Mouse (Mus musculus): Measurements from ENCODE around the gene Ifrd2. TPM values are rescaled to one million over a fixed set of nuclear protein-coding genes. Genes with fewer than 3 reads are reported as not detected.

The Ifrd2 gene
- polyA plus RNA-seq, 2 experiments, result 135 to 149 TPM

DNA sequence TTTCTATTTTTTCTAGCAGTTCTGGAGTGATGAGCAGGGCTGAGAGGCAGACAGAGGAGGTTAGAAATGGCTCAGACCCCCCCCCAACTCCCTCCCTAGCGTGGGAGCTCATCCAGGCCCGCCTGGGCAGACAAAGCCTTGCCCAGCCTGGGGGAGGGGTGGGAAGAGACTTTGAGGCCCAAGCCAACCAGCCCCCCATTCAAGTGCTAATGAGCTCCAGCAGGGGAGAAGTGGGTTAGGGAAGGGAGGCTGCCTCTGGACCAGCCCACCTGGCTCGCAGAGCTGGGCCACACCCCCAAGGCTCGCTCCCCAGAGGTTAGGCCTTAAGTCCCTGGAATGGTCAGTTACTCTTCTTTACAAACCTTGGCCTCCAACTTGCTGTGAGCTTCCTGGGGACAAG, 43.1 kb downstream of the Ifrd2 start:
- TF ChIP-seq EP300 (IDR thresholded peaks at IDR 0.05; ENCODE audit: low read depth), result no peak
- no peak for TF ChIP-seq CTCF (IDR thresholded peaks at IDR 0.05; ENCODE audit: low read depth)
- Histone ChIP-seq H3K27ac (no peak overlapping the region), H3K27me3 (ENCODE audit: control insufficient read depth, insufficient read depth, low read length) (no peaks in the 10 kb centered on the region), H3K9me3 (ENCODE audit: control insufficient read depth, low read length) (no peaks in the 10 kb centered on the region), H3K4me2 (ENCODE audit: low read depth) (no peak overlapping the region; the same call in 1 of the 2 replicates), H3K4me3 (ENCODE audit: insufficient read depth in 1 of 2, low read depth in 2 of 2, low read length in 2 of 2) (no peak overlapping the region), H3K4me1 (replicated peaks; ENCODE audit: control insufficient read depth in 2 of 2, insufficient read depth in 2 of 2, low read length in 1 of 2) (peaks cover 41 to 42% of the 10 kb centered on the region in 2 experiments), H3K9ac (replicated peaks) (no peak overlapping the region), H3K36me3 (replicated peaks; ENCODE audit: control insufficient read depth, insufficient read depth, low read depth) (0 out of 2 replicates have a peak, but pooled peaks cover 3% of the 10 kb centered on the region)
- no peak for ATAC-seq (ENCODE audit: insufficient read depth)
- 50% methylated on average over 4 of the region's 4 CpGs for WGBS (ENCODE audit: insufficient replicate concordance)
- DNase-seq (ENCODE audit: low read depth in 3 of 3, low spot score in 3 of 3), result no peak

DNA sequence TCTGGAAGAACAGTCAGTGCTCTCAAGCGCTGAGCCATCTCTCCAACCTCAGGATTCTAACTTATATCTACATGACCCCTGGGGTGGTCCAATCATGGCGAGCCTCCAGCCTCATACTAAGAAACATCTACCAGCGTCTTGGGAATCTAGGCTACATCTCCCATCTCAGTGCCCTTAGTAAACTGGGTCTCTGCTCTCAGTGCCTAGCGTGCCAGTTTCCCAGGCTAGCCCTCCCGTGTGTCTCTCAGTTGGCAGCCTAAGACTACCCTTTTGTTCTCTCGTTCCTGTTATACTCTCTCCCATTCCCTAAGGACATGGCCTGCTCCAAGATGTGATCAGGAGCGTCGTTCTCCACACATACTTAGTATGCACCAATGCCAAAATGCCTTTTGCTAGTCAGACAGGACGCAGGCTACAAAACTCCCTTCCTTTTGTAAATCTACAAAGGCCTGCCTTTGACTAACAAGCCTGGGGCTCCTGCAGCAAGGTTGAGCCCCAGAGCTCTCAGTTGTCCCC, 43.9 kb downstream of the Ifrd2 start:
- ATAC-seq (ENCODE audit: insufficient read depth) (no peak), DNase-seq (ENCODE audit: low read depth in 3 of 3, low spot score in 3 of 3) (no peak)
- 0 out of 2 replicates have a peak, but pooled peaks cover 2% of the 10 kb centered on the region for H3K36me3 ChIP-seq (replicated peaks; ENCODE audit: control insufficient read depth, insufficient read depth, low read depth)
- no peak overlapping the region; the same call in 1 of the 2 replicates for H3K4me2 ChIP-seq (ENCODE audit: low read depth)
- H3K9ac ChIP-seq (replicated peaks), result no peak overlapping the region
- peaks cover 42 to 44% of the 10 kb centered on the region in 2 experiments for H3K4me1 ChIP-seq (replicated peaks; ENCODE audit: control insufficient read depth in 2 of 2, insufficient read depth in 2 of 2, low read length in 1 of 2)
- no peak for TF ChIP-seq CTCF (IDR thresholded peaks at IDR 0.05; ENCODE audit: low read depth)
- TF ChIP-seq EP300 (IDR thresholded peaks at IDR 0.05; ENCODE audit: low read depth), result no peak
- WGBS (ENCODE audit: insufficient replicate concordance), result 85% methylated on average over 9 of the region's 9 CpGs
- H3K27me3 ChIP-seq (ENCODE audit: control insufficient read depth, insufficient read depth, low read length), result no peaks in the 10 kb centered on the region
- H3K4me3 ChIP-seq (ENCODE audit: insufficient read depth in 1 of 2, low read depth in 2 of 2, low read length in 2 of 2), result no peak overlapping the region
- H3K9me3 ChIP-seq (ENCODE audit: control insufficient read depth, low read length), result no peaks in the 10 kb centered on the region
- peak overlapping the region; percentile 29; the same call in 1 of the 2 replicates for H3K27ac ChIP-seq

DNA sequence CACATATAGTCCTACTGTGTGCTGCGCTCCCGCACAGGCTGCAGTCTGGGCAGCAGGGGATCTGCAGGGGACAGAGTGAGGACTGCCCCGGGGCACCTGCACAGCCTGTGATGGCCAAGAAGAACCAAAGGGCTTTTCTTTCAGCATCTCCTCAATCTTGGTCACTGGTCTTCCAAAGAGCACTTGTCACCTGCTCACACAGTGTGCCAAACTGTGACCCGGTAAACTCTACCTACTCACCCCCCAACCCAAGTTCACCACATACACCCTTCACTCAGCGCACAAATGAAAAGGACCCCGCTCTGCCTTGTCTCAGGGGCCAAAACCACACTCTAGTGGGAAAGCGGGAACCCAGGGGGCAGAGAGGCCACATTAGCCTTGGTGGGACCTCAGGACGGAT, 44.4 kb downstream of the Ifrd2 start:
- DNase-seq (ENCODE audit: low read depth in 3 of 3, low spot score in 3 of 3) (no peak), ATAC-seq (ENCODE audit: insufficient read depth) (no peak)
- peak overlapping the region; percentile 96 for H3K4me2 ChIP-seq (ENCODE audit: low read depth)
- H3K27ac ChIP-seq, result peak overlapping the region; percentile 29
- H3K4me1 ChIP-seq (replicated peaks; ENCODE audit: control insufficient read depth in 2 of 2, insufficient read depth in 2 of 2, low read length in 1 of 2), result peaks cover 37 to 39% of the 10 kb centered on the region in 2 experiments
- 0 out of 2 replicates have a peak, but pooled peaks cover 2% of the 10 kb centered on the region for H3K36me3 ChIP-seq (replicated peaks; ENCODE audit: control insufficient read depth, insufficient read depth, low read depth)
- H3K9me3 ChIP-seq (ENCODE audit: control insufficient read depth, low read length), result no peaks in the 10 kb centered on the region
- H3K27me3 ChIP-seq (ENCODE audit: control insufficient read depth, insufficient read depth, low read length), result no peaks in the 10 kb centered on the region
- no peak overlapping the region for H3K4me3 ChIP-seq (ENCODE audit: insufficient read depth in 1 of 2, low read depth in 2 of 2, low read length in 2 of 2)
- WGBS (ENCODE audit: insufficient replicate concordance), result 88% methylated on average over 8 of the region's 8 CpGs
- TF ChIP-seq EP300 (IDR thresholded peaks at IDR 0.05; ENCODE audit: low read depth), result no peak
- no peak for TF ChIP-seq CTCF (IDR thresholded peaks at IDR 0.05; ENCODE audit: low read depth)
- no peak overlapping the region for H3K9ac ChIP-seq (replicated peaks)

DNA sequence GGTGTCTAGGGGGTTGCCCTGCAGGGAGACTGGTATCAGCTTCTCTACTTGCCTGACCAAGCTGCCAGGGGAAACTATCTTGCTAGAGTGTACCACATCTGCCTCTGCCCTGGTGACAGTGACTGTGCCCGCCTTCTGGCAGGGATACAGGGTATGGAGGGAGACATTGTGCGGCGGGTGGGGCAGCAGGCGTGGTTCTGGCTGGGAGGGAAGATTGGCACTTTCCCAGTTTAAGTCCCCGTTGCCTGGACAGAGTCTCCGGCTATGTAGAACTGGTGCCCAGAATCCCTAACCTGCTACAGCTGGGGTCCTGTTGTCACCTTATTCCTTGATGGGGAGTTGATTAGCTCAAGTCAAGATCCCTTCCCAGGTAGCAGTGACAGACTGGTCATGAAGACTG, 45.0 kb downstream of the Ifrd2 start:
- DNase-seq (ENCODE audit: low read depth in 3 of 3, low spot score in 3 of 3) (peak in 1 of 3 experiments; percentile 70), ATAC-seq (ENCODE audit: insufficient read depth) (peak; percentile 2; the same call in 1 of the 2 replicates)
- peak overlapping the region; percentile 96 for H3K4me2 ChIP-seq (ENCODE audit: low read depth)
- no peak for TF ChIP-seq EP300 (IDR thresholded peaks at IDR 0.05; ENCODE audit: low read depth)
- TF ChIP-seq CTCF (IDR thresholded peaks at IDR 0.05; ENCODE audit: low read depth), result no peak
- peak overlapping the region; percentile 74 for H3K27ac ChIP-seq
- peak overlapping the region; percentile 72 to 92 for H3K4me3 ChIP-seq (ENCODE audit: insufficient read depth in 1 of 2, low read depth in 2 of 2, low read length in 2 of 2)
- 18% methylated on average over 6 of the region's 6 CpGs for WGBS (ENCODE audit: insufficient replicate concordance)
- peak overlapping the region; percentile 91 for H3K9ac ChIP-seq (replicated peaks)
- 0 out of 2 replicates have a peak, but pooled peaks cover 2% of the 10 kb centered on the region for H3K36me3 ChIP-seq (replicated peaks; ENCODE audit: control insufficient read depth, insufficient read depth, low read depth)
- H3K27me3 ChIP-seq (ENCODE audit: control insufficient read depth, insufficient read depth, low read length), result no peaks in the 10 kb centered on the region
- peaks cover 34 to 35% of the 10 kb centered on the region in 2 experiments for H3K4me1 ChIP-seq (replicated peaks; ENCODE audit: control insufficient read depth in 2 of 2, insufficient read depth in 2 of 2, low read length in 1 of 2)
- H3K9me3 ChIP-seq (ENCODE audit: control insufficient read depth, low read length), result no peaks in the 10 kb centered on the region

DNA sequence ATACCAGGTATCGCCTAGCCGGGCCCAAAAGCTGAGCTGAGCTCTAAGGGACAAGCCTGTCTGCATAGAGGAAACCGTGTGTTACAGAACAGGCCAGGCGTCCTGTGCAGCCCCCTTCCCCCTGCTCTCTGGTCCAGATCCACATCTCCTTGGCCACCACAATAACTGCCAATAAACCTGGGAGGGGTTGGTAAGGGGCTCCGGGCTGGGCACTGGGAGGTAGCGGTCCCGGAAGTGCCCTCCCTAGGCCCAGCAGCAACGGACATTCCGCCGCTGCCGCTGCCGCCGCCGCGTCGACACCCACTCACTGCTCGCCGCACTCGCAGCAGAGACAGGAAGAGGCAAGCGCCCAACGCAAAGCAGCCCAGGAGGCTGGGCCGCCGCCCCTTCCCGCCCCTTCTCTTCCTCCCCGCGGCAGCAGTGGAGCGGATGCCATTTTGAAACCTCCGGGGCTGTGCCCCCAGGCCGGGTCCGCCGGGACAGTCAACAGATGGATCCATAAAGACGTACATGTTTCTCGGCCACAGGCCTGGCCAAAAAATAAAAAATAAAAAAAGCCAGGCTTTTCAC, 45.7 kb downstream of the Ifrd2 start:
- WGBS (ENCODE audit: insufficient replicate concordance), result under 1% methylated on average over 33 of the region's 33 CpGs

More for the DNA sequence above, 45.7 kb downstream of the Ifrd2 start:
- Histone ChIP-seq H3K27me3 (ENCODE audit: control insufficient read depth, insufficient read depth, low read length) (no peaks in the 10 kb centered on the region), H3K27ac (peak overlapping the region; percentile 74), H3K9me3 (ENCODE audit: control insufficient read depth, low read length) (no peaks in the 10 kb centered on the region), H3K9ac (replicated peaks) (peak overlapping the region; percentile 91), H3K4me3 (ENCODE audit: insufficient read depth in 1 of 2, low read depth in 2 of 2, low read length in 2 of 2) (peak overlapping the region; percentile 72 to 92), H3K4me2 (ENCODE audit: low read depth) (peak overlapping the region; percentile 96), H3K4me1 (replicated peaks; ENCODE audit: control insufficient read depth in 2 of 2, insufficient read depth in 2 of 2, low read length in 1 of 2) (peaks cover 31 to 33% of the 10 kb centered on the region in 2 experiments), H3K36me3 (replicated peaks; ENCODE audit: control insufficient read depth, insufficient read depth, low read depth) (no peaks in the 10 kb centered on the region)
- ATAC-seq (ENCODE audit: insufficient read depth) (peak; percentile 40), DNase-seq (ENCODE audit: low read depth in 3 of 3, low spot score in 3 of 3) (peak in 2 of 3 experiments; percentile 69 to 71)
- TF ChIP-seq CTCF (IDR thresholded peaks at IDR 0.05; ENCODE audit: low read depth) (no peak), EP300 (IDR thresholded peaks at IDR 0.05; ENCODE audit: low read depth) (no peak)

Measured in liver, embryonic 14.5 days (tissue).